Mouse (Mus musculus) MEL (cell line): ENCODE measurements around the gene Olfr694. TPM values are rescaled to one million over a fixed set of nuclear protein-coding genes. Genes with fewer than 3 reads are reported as not detected.
A peak's percentile ranks its signal among the peaks of the same experiment; 100 is the strongest.

Experiments used
- DNase-seq: peaks from one replicate; pipeline ENCODE4 v3.0.0; 2011; ENCODE audit warnings: low read depth, low spot score
- H3K27ac ChIP-seq: 2 replicates; pipeline ENCODE4 v1.5.1; 2012; ENCODE audit warnings: low read depth, mild to moderate bottlenecking, control low read depth, low read length, moderate library complexity; ENCODE audit not compliant: control insufficient read depth
- H3K27me3 ChIP-seq, 2 experiments: fragments of 150-350 bp in 1 of 2; sonication (generic) in 1 of 2; 2 replicates each; pipeline ENCODE4 v1.6.1; 2012; ENCODE audit warnings: low read length in 2 of 2, mild to moderate bottlenecking in 2 of 2, improper control_type of control experiment in 1 of 2, moderate library complexity in 1 of 2; ENCODE audit not compliant: insufficient read depth in 2 of 2, control insufficient read depth in 1 of 2
- H3K36me3 ChIP-seq, 2 experiments: 2 replicates each; pipeline ENCODE4 v1.6.1; 2012 to 2014; ENCODE audit warnings: low read length in 2 of 2, improper control_type of control experiment in 1 of 2, inconsistent platforms in 1 of 2, mild to moderate bottlenecking in 1 of 2; ENCODE audit not compliant: insufficient read depth in 2 of 2, control insufficient read depth in 1 of 2
- H3K4me1 ChIP-seq, 2 experiments: fragments of 150-350 bp in 1 of 2; sonication (generic) in 1 of 2; 2 replicates each; pipeline ENCODE4 v1.6.1; 2012; ENCODE audit warnings: low read length in 2 of 2, improper control_type of control experiment in 1 of 2, mild to moderate bottlenecking in 1 of 2; ENCODE audit not compliant: insufficient read depth in 2 of 2, control insufficient read depth in 1 of 2
- H3K4me3 ChIP-seq, 2 experiments: fragments of 150-350 bp in 1 of 2; sonication (generic) in 1 of 2; 2 replicates each; pipeline ENCODE4 v1.5.1; 2012; ENCODE audit warnings: low read depth in 2 of 2, low read length in 2 of 2, mild to moderate bottlenecking in 2 of 2, moderate library complexity in 2 of 2, control low read depth in 1 of 2, improper control_type of control experiment in 1 of 2; ENCODE audit not compliant: control insufficient read depth in 1 of 2, insufficient read depth in 1 of 2
- H3K79me2 ChIP-seq: 2 replicates; pipeline ENCODE4 v1.6.1; 2012; ENCODE audit warnings: mild to moderate bottlenecking, low read length, moderate library complexity; ENCODE audit not compliant: control insufficient read depth, poor library complexity, insufficient read depth
- H3K9ac ChIP-seq: 2 replicates; pipeline ENCODE4 v1.6.1; 2012; ENCODE audit warnings: low read depth, mild to moderate bottlenecking, control low read depth, low read length, moderate library complexity; ENCODE audit not compliant: control insufficient read depth, poor library complexity, severe bottlenecking
- H3K9me3 ChIP-seq: fragments of 150-350 bp; sonication (generic); replicated peaks from 2 replicates; pipeline ENCODE4 v1.6.1; 2012; ENCODE audit warnings: mild to moderate bottlenecking, low read length, improper control_type of control experiment, moderate library complexity; ENCODE audit not compliant: insufficient read depth
- CHD2 ChIP-seq: IDR thresholded peaks from 2 replicates; pipeline ENCODE4 v1.6.1; 2011; ENCODE audit warnings: low read length, improper control_type of control experiment
- CTCF ChIP-seq, 3 experiments: IDR thresholded peaks in 2 of 3; conservative IDR thresholded peaks in 1 of 3; 2 replicates each; pipeline ENCODE4 v1.5.1; 2011 to 2012; ENCODE audit warnings: low read length in 3 of 3, low read depth in 2 of 3, mild to moderate bottlenecking in 2 of 3, improper control_type of control experiment in 1 of 3, inconsistent platforms in 1 of 3, mixed read lengths in 1 of 3, moderate library complexity in 1 of 3; ENCODE audit not compliant: control insufficient read depth in 1 of 3, insufficient read depth in 1 of 3, poor library complexity in 1 of 3, severe bottlenecking in 1 of 3
- E2F4 ChIP-seq: IDR thresholded peaks from 2 replicates; pipeline ENCODE4 v1.6.1; 2011; ENCODE audit warnings: low read depth, low read length, improper control_type of control experiment, borderline replicate concordance
- ELF1 ChIP-seq: IDR thresholded peaks from 2 replicates; pipeline ENCODE4 v1.6.1; 2014; ENCODE audit warnings: low read depth, mild to moderate bottlenecking, inconsistent platforms, low read length, improper control_type of control experiment, moderate library complexity
- EP300 ChIP-seq, 2 experiments: IDR thresholded peaks; 2 replicates each; pipeline ENCODE4 v1.6.1; 2011; ENCODE audit warnings: improper control_type of control experiment in 2 of 2, low read length in 2 of 2, low read depth in 1 of 2, mild to moderate bottlenecking in 1 of 2
- ETS1 ChIP-seq: IDR thresholded peaks from 2 replicates; pipeline ENCODE4 v1.6.1; 2012; ENCODE audit warnings: low read depth, mild to moderate bottlenecking, inconsistent platforms, low read length, improper control_type of control experiment, moderate library complexity
- GABPA ChIP-seq: IDR thresholded peaks from 2 replicates; pipeline ENCODE4 v1.6.1; 2012; ENCODE audit warnings: low read depth, mild to moderate bottlenecking, inconsistent platforms, low read length, improper control_type of control experiment, moderate library complexity
- GATA1 ChIP-seq: IDR thresholded peaks from 2 replicates; pipeline ENCODE4 v1.6.1; 2011; ENCODE audit warnings: low read depth, low read length, improper control_type of control experiment
- HCFC1 ChIP-seq: IDR thresholded peaks from 2 replicates; pipeline ENCODE4 v1.6.1; 2012; ENCODE audit warnings: low read depth, mild to moderate bottlenecking, inconsistent platforms, low read length, improper control_type of control experiment, moderate library complexity
- JUND ChIP-seq: IDR thresholded peaks from 2 replicates; pipeline ENCODE4 v1.6.1; 2011; ENCODE audit warnings: low read depth, mild to moderate bottlenecking, improper control_type of control experiment, low read length
- KAT2A ChIP-seq: conservative IDR thresholded peaks from 2 replicates; pipeline ENCODE4 v1.6.1; 2012; ENCODE audit warnings: low read depth, low read length, improper control_type of control experiment, inconsistent platforms
- MAX ChIP-seq: IDR thresholded peaks from 2 replicates; pipeline ENCODE4 v1.6.1; 2011; ENCODE audit warnings: low read length, improper control_type of control experiment
- MAZ ChIP-seq: IDR thresholded peaks from 2 replicates; pipeline ENCODE4 v1.6.1; 2012; ENCODE audit warnings: low read depth, mild to moderate bottlenecking, inconsistent platforms, low read length, improper control_type of control experiment
- MEF2A ChIP-seq: IDR thresholded peaks from 2 replicates; pipeline ENCODE4 v1.6.1; 2014; ENCODE audit warnings: low read depth, mild to moderate bottlenecking, inconsistent platforms, low read length, improper control_type of control experiment; ENCODE audit not compliant: poor library complexity, insufficient replicate concordance, severe bottlenecking; ENCODE audit errors: extremely low read depth
- MXI1 ChIP-seq: IDR thresholded peaks from 2 replicates; pipeline ENCODE4 v1.6.1; 2011; ENCODE audit warnings: mild to moderate bottlenecking, low read depth, low read length, improper control_type of control experiment
- MYB ChIP-seq: IDR thresholded peaks from 2 replicates; pipeline ENCODE4 v1.6.1; 2011; ENCODE audit warnings: mild to moderate bottlenecking, low read depth, low read length, improper control_type of control experiment
- MYC ChIP-seq: IDR thresholded peaks from 2 replicates; pipeline ENCODE4 v1.6.1; 2011; ENCODE audit warnings: low read depth, mild to moderate bottlenecking, low read length, improper control_type of control experiment, moderate library complexity
- NELFE ChIP-seq: IDR thresholded peaks from 2 replicates; pipeline ENCODE4 v1.6.1; 2011; ENCODE audit warnings: low read depth, low read length, improper control_type of control experiment
- NRF1 ChIP-seq: IDR thresholded peaks from 2 replicates; pipeline ENCODE4 v1.6.1; 2014; ENCODE audit warnings: low read depth, mild to moderate bottlenecking, inconsistent platforms, low read length, improper control_type of control experiment, moderate library complexity; ENCODE audit not compliant: poor library complexity, insufficient read depth, severe bottlenecking
- POLR2A ChIP-seq, 2 experiments: IDR thresholded peaks; 2 replicates each; pipeline ENCODE4 v1.6.1; 2011 to 2012; ENCODE audit warnings: low read length in 2 of 2, mild to moderate bottlenecking in 2 of 2, control low read depth in 1 of 2, improper control_type of control experiment in 1 of 2, low read depth in 1 of 2, moderate library complexity in 1 of 2; ENCODE audit not compliant: control insufficient read depth in 1 of 2, insufficient read depth in 1 of 2, poor library complexity in 1 of 2
- POLR2AphosphoS5 ChIP-seq: IDR thresholded peaks from 2 replicates; pipeline ENCODE4 v1.6.1; 2012; ENCODE audit warnings: low read depth, borderline replicate concordance, mild to moderate bottlenecking, inconsistent platforms, low read length, moderate library complexity, mixed read lengths
- RAD21 ChIP-seq: IDR thresholded peaks from 2 replicates; pipeline ENCODE4 v1.6.1; 2011; ENCODE audit warnings: mild to moderate bottlenecking, low read depth, low read length, improper control_type of control experiment
- RCOR1 ChIP-seq: IDR thresholded peaks from 2 replicates; pipeline ENCODE4 v1.6.1; 2012; ENCODE audit warnings: low read depth, mild to moderate bottlenecking, inconsistent platforms, low read length, improper control_type of control experiment
- SMC3 ChIP-seq: IDR thresholded peaks from 2 replicates; pipeline ENCODE4 v1.6.1; 2011; ENCODE audit warnings: low read depth, low read length, improper control_type of control experiment
- TAL1 ChIP-seq: IDR thresholded peaks from 2 replicates; pipeline ENCODE4 v1.6.1; 2012; ENCODE audit warnings: mild to moderate bottlenecking, inconsistent platforms, low read length, moderate library complexity, mixed read lengths
- TCF12 ChIP-seq: IDR thresholded peaks from 2 replicates; pipeline ENCODE4 v1.6.1; 2014; ENCODE audit warnings: low read depth, mild to moderate bottlenecking, inconsistent platforms, low read length, improper control_type of control experiment, moderate library complexity
- UBTF ChIP-seq: IDR thresholded peaks from 2 replicates; pipeline ENCODE4 v1.6.1; 2012; ENCODE audit warnings: low read depth, mild to moderate bottlenecking, inconsistent platforms, low read length, improper control_type of control experiment, moderate library complexity, borderline replicate concordance; ENCODE audit not compliant: insufficient read depth
- USF1 ChIP-seq: IDR thresholded peaks from 2 replicates; pipeline ENCODE4 v1.6.1; 2014; ENCODE audit warnings: low read depth, mild to moderate bottlenecking, inconsistent platforms, low read length, improper control_type of control experiment, moderate library complexity
- ZC3H11A ChIP-seq: IDR thresholded peaks from 2 replicates; pipeline ENCODE4 v1.6.1; 2012; ENCODE audit warnings: low read depth, mild to moderate bottlenecking, inconsistent platforms, low read length, improper control_type of control experiment
- ZMIZ1 ChIP-seq: IDR thresholded peaks from 2 replicates; pipeline ENCODE4 v1.6.1; 2012; ENCODE audit warnings: low read depth, mild to moderate bottlenecking, inconsistent platforms, low read length, improper control_type of control experiment, moderate library complexity
- ZNF384 ChIP-seq: IDR thresholded peaks from 2 replicates; pipeline ENCODE4 v1.6.1; 2012; ENCODE audit warnings: low read depth, mild to moderate bottlenecking, inconsistent platforms, low read length, improper control_type of control experiment
- polyA plus RNA-seq, 2 experiments: library from polyadenylated mRNA; stranded (reverse) in 1 of 2; unstranded in 1 of 2; fragments of >175 nt in 1 of 2; fragments of >200 nt in 1 of 2; gene quantifications; 2 replicates each; pipeline versions ENCODE4 v1.2.1 to v1.2.4; 2012; ENCODE audit warnings: low replicate concordance in 2 of 2, low read depth in 1 of 2; ENCODE audit not compliant: insufficient read length in 2 of 2, insufficient read depth in 1 of 2, missing spikeins in 1 of 2
- total RNA-seq: library from RNA; depleted of rRNA; stranded (reverse); fragments of 300-350 nt; gene quantifications from 2 replicates; pipeline ENCODE4 v1.2.3, GENCODE M21; 2012

The Olfr694 gene
- total and polyA plus RNA-seq, 3 experiments, result not detected

DNA sequence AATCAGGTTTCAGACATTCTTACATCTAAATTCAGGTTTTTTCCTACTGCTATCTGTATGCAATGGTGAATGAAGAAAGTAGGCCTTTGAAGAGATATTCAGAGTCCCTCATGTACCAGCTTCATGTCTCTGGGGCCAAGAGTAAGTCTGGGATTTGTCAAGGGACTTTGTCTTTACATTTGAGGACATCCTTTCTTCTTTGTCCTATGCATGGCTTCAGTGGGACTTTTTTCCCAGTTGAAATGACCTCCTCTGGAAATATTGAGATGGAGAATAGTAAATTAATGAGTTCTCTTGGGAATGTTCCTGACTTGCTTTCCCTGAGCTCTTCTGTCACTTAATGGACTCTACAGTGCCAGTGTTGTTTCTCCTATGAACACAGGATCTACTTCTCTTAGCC lies 11.1 kb downstream of the Olfr694 start, which contains the start of gene Olfr693:
Gene Olfr693, minus strand, starts transcription at position 101 of the 400 bp plus-strand sequence.
- Histone ChIP-seq H3K27me3 (no peaks in the 10 kb centered on the region), H3K9ac (no peak within 1 kb of the TSS), H3K4me3 (no peak within 1 kb of the TSS), H3K9me3 (no peaks in the 10 kb centered on the region), H3K36me3 (no peaks in the 10 kb centered on the region), H3K27ac (no peak within 1 kb of the TSS), H3K4me1 (no peaks in the 10 kb centered on the region), H3K79me2 (no peaks in the 10 kb centered on the region)
- no peak for DNase-seq
- no peak for TF ChIP-seq POLR2AphosphoS5
- TF ChIP-seq RAD21, result no peak
- TF ChIP-seq TAL1, result no peak
- no peak for TF ChIP-seq EP300 (IDR thresholded peaks at IDR 0.05; ENCODE audit: low read depth in 1 of 2, low read length in 2 of 2)
- no peak for TF ChIP-seq ZC3H11A
- no peak for TF ChIP-seq JUND
- no peak for TF ChIP-seq ETS1
- no peak for TF ChIP-seq MAX
- no peak for TF ChIP-seq GABPA
- no peak for TF ChIP-seq MAZ
- no peak for TF ChIP-seq UBTF
- no peak for TF ChIP-seq HCFC1
- no peak for TF ChIP-seq MYB
- no peak for TF ChIP-seq E2F4
- no peak for TF ChIP-seq CHD2
- TF ChIP-seq ZNF384, result no peak
- TF ChIP-seq USF1, result no peak
- no peak for TF ChIP-seq RCOR1
- no peak for TF ChIP-seq NRF1

DNA sequence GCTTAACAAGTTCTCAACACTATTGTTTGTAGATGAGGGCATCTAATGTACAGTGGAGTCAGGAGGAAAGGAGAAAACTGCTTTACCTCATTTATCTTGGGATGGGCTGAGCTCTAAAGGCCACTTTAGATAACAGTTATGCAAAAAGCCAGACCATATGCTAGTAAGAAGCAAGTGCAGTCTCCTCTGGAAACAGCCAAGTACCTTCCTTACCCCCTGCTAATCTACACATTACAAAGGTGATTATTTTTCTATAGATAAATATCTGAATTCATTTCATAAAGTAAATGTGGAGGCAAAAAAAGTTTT lies 39.3 kb downstream of the Olfr694 start:
- peaks cover 0 to 31% of the 10 kb centered on the region in 2 experiments; a peak in 2 of 4 replicates for H3K36me3 ChIP-seq
- peak overlapping the region; percentile 95 for H3K27ac ChIP-seq
- no peaks in the 10 kb centered on the region for H3K79me2 ChIP-seq
- H3K9ac ChIP-seq, result no peak overlapping the region
- DNase-seq, result peak; percentile 69
- peaks cover 12 to 14% of the 10 kb centered on the region in 2 experiments for H3K4me1 ChIP-seq
- no peaks in the 10 kb centered on the region for H3K9me3 ChIP-seq
- no peaks in the 10 kb centered on the region for H3K27me3 ChIP-seq
- H3K4me3 ChIP-seq, result no peak overlapping the region
- peak; percentile 48 for TF ChIP-seq MYB
- no peak for TF ChIP-seq RAD21
- TF ChIP-seq ETS1, result peak; percentile 67
- no peak for TF ChIP-seq KAT2A
- peak; percentile 74 for TF ChIP-seq TCF12
- no peak for TF ChIP-seq JUND
- TF ChIP-seq CTCF (IDR thresholded peaks at IDR 0.05 in 2 of 3, conservative IDR thresholded peaks at IDR 0.05 in 1 of 3; ENCODE audit: control insufficient read depth in 1 of 3, insufficient read depth in 1 of 3, low read depth in 2 of 3, low read length in 3 of 3, poor library complexity in 1 of 3, severe bottlenecking in 1 of 3), result no peak
- peak; percentile 82 for TF ChIP-seq GATA1
- TF ChIP-seq POLR2A (IDR thresholded peaks at IDR 0.05; ENCODE audit: control insufficient read depth in 1 of 2, insufficient read depth in 1 of 2, low read depth in 1 of 2, low read length in 2 of 2, poor library complexity in 1 of 2), result no peak
- TF ChIP-seq ZC3H11A, result no peak; the same call in 1 of the 2 replicates
- no peak for TF ChIP-seq MXI1
- no peak for TF ChIP-seq CHD2
- peak; percentile 51; the same call in 1 of the 2 replicates for TF ChIP-seq MYC
- TF ChIP-seq E2F4, result no peak
- no peak for TF ChIP-seq HCFC1
- no peak for TF ChIP-seq TAL1
- TF ChIP-seq EP300 (IDR thresholded peaks at IDR 0.05; ENCODE audit: low read depth in 1 of 2, low read length in 2 of 2), result peak; percentile 56 to 78; a peak in 3 of 4 replicates
- no peak for TF ChIP-seq SMC3
- 0 out of 2 replicates have a peak, but pooled peaks have one; percentile 14 for TF ChIP-seq MAZ
- no peak for TF ChIP-seq NELFE
- no peak for TF ChIP-seq ELF1
- no peak for TF ChIP-seq ZMIZ1
- TF ChIP-seq ZNF384, result no peak
- TF ChIP-seq MEF2A, result no peak
